16 mouse cellular contexts compared by ENCODE assay signal in the genomic region with DNA sequence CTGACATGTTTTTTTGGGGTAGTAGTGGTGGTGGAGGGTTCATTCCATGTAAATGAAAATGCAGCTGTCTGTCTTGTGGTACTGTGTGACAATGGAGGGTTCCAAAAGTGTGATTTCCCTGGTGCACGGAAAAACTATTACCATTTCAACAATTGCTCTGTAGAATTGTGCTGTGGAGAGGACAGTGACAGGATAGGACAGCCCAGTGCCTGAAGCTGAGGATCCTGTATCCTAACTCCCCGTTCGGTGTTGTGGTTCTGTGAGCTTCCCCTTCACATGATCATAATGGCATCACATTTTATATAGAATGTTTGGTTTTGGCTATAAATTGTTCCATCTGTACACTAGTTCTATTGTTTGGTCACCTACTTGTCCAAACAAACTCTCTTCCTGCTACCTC.
"Had no signal": no experiment of that assay in that cellular context is flagged by ENCODE, and none has a peak within 500 bp of the region (broad histone marks: within the 10 kb centered on the region; RNA-seq: fewer than 3 reads in every experiment).

No protein-coding gene starts in this region.

- H3K9me3 ChIP-seq: neural tube, embryonic 13.5 days; neural tube, embryonic 15.5 days; stomach, embryonic 15.5 days had no signal

- H3K4me1 ChIP-seq: neural tube, embryonic 13.5 days; neural tube, embryonic 15.5 days; stomach, embryonic 15.5 days had no signal

- H3K36me3 ChIP-seq: neural tube, embryonic 13.5 days; neural tube, embryonic 15.5 days; stomach, embryonic 15.5 days had no signal

- H3K27ac ChIP-seq: neural tube, embryonic 13.5 days; neural tube, embryonic 15.5 days; stomach, embryonic 15.5 days; stomach, postnatal 0 days had no signal

- H3K4me3 ChIP-seq: neural tube, embryonic 13.5 days; neural tube, embryonic 15.5 days; stomach, embryonic 15.5 days had no signal

- H3K27me3 ChIP-seq: neural tube, embryonic 13.5 days; neural tube, embryonic 15.5 days; stomach, embryonic 15.5 days had no signal

- DNase-seq: retina, postnatal 1 day; right cerebral cortex, adult 18-20 months; right cerebral cortex, postnatal 14 days; right cerebral cortex, postnatal 25 days; right cerebral cortex, postnatal 4 days; spleen, adult 18-20 months; thymus, adult 18-20 months; thymus, adult 2 months; thymus, postnatal 14 days; thymus, postnatal 25 days; thymus, postnatal 36 days; thymus, postnatal 4 days had no signal
